Comparison of ENCODE assay signal across 11 mouse cellular contexts in genomic region chr19:23771971-23772370, GRCm38 (mm10). TPM values are rescaled to one million over a fixed set of nuclear protein-coding genes. Genes with fewer than 3 reads are reported as not detected.
DNase-seq lines count a peak whose midpoint lies in the region; ATAC-seq and TF ChIP-seq lines count a peak whose summit lies in the region.
"Had no signal": no experiment of that assay in that cellular context is flagged by ENCODE, and none has a peak within 500 bp of the region (broad histone marks: within the 10 kb centered on the region; RNA-seq: fewer than 3 reads in every experiment).

No protein-coding gene starts in this region.

- H3K27me3 ChIP-seq in forebrain, postnatal 0 days (ENCODE audit: insufficient read depth, low read length), result no peaks in the 10 kb centered on the region
- H3K27me3 ChIP-seq in forebrain, embryonic 15.5 days, result no peaks in the 10 kb centered on the region
- no peaks in the 10 kb centered on the region for H3K27me3 ChIP-seq in lung, postnatal 0 days (replicated peaks; ENCODE audit: insufficient read depth, low read length)
- H3K27me3 ChIP-seq: heart, embryonic 12.5 days had no signal

- WGBS in forebrain, postnatal 0 days, result 72% methylated on average over 7 of the region's 7 CpGs
- 81% methylated on average over 7 of the region's 7 CpGs for WGBS in forebrain, embryonic 15.5 days
- whole genome bisulfite sequencing in lung, postnatal 0 days, result 68% methylated on average over 7 of the region's 7 CpGs

- H3K9ac ChIP-seq in forebrain, postnatal 0 days, result no peak overlapping the region
- H3K9ac ChIP-seq in forebrain, embryonic 15.5 days (replicated peaks), result no peak overlapping the region
- no peak overlapping the region for H3K9ac ChIP-seq in lung, postnatal 0 days (replicated peaks; ENCODE audit: low read depth)
- H3K9ac ChIP-seq: heart, embryonic 12.5 days had no signal

- no peaks in the 10 kb centered on the region for H3K9me3 ChIP-seq in forebrain, postnatal 0 days (ENCODE audit: low read length)
- no peaks in the 10 kb centered on the region for H3K9me3 ChIP-seq in forebrain, embryonic 15.5 days
- H3K9me3 ChIP-seq in lung, postnatal 0 days (ENCODE audit: low read length), result no peaks in the 10 kb centered on the region
- H3K9me3 ChIP-seq: heart, embryonic 12.5 days had no signal

- no peaks in the 10 kb centered on the region for H3K36me3 ChIP-seq in forebrain, postnatal 0 days (ENCODE audit: insufficient read depth)
- H3K36me3 ChIP-seq in forebrain, embryonic 15.5 days, result no peaks in the 10 kb centered on the region
- H3K36me3 ChIP-seq in lung, postnatal 0 days (ENCODE audit: insufficient read depth, low read length), result no peaks in the 10 kb centered on the region
- H3K36me3 ChIP-seq: heart, embryonic 12.5 days had no signal

- peaks cover 6% of the 10 kb centered on the region for H3K4me1 ChIP-seq in forebrain, postnatal 0 days (ENCODE audit: insufficient read depth)
- H3K4me1 ChIP-seq in forebrain, embryonic 15.5 days, result peaks cover 16% of the 10 kb centered on the region
- no peaks in the 10 kb centered on the region for H3K4me1 ChIP-seq in lung, postnatal 0 days (ENCODE audit: insufficient read depth, low read depth, low read length)
- H3K4me1 ChIP-seq in embryonic fibroblast, embryonic 13.5 days (ENCODE audit: control insufficient read depth, insufficient read depth, low read length), result no peaks in the 10 kb centered on the region
- H3K4me1 ChIP-seq: heart, embryonic 12.5 days had no signal

- H3K4me3 ChIP-seq in forebrain, postnatal 0 days (ENCODE audit: low read depth, low read length), result no peak overlapping the region
- H3K4me3 ChIP-seq in forebrain, embryonic 15.5 days, result no peak overlapping the region
- no peak overlapping the region for H3K4me3 ChIP-seq in lung, postnatal 0 days (ENCODE audit: low read depth, low read length)
- H3K4me3 ChIP-seq in embryonic fibroblast, embryonic 13.5 days (ENCODE audit: insufficient read depth, low read length), result no peak overlapping the region
- H3K4me3 ChIP-seq: heart, embryonic 12.5 days had no signal

- no peak for TF ChIP-seq EP300 in lung, postnatal 0 days (IDR thresholded peaks at IDR 0.05)

- TF ChIP-seq CTCF in forebrain, postnatal 0 days (IDR thresholded peaks at IDR 0.05; ENCODE audit: low read depth), result peak; percentile 54
- peak; percentile 58 for TF ChIP-seq CTCF in lung, postnatal 0 days (IDR thresholded peaks at IDR 0.05)
- 0 out of 2 replicates have a peak, but pooled peaks have one; percentile 13 for TF ChIP-seq CTCF in embryonic fibroblast, embryonic 13.5 days (IDR thresholded peaks at IDR 0.05; ENCODE audit: borderline replicate concordance, insufficient read depth, low read length)

- H3K27ac ChIP-seq in forebrain, postnatal 0 days (ENCODE audit: low read depth, low read length), result no peak overlapping the region
- H3K27ac ChIP-seq in forebrain, embryonic 15.5 days (replicated peaks), result no peak overlapping the region
- H3K27ac ChIP-seq in lung, postnatal 0 days (ENCODE audit: low read length), result no peak overlapping the region
- no peak overlapping the region for H3K27ac ChIP-seq in embryonic fibroblast, embryonic 13.5 days (ENCODE audit: insufficient read depth, low read length)
- H3K27ac ChIP-seq: macrophage had no signal

- TF ChIP-seq POLR2A in embryonic fibroblast, embryonic 13.5 days (IDR thresholded peaks at IDR 0.05; ENCODE audit: low read depth, low read length), result no peak

- no peak for ATAC-seq in forebrain, postnatal 0 days
- no peak for ATAC-seq in forebrain, embryonic 15.5 days (replicated peaks)
- ATAC-seq in lung, postnatal 0 days, result no peak

- DNase-seq in forebrain, postnatal 0 days, result no peak
- DNase-seq in lung, postnatal 0 days (ENCODE audit: low spot score), result no peak
- DNase-seq in lung, postnatal 25 days (ENCODE audit: low spot score), result no peak
- DNase-seq in testis, postnatal 10 days (ENCODE audit: low spot score), result peak; percentile 57
- no peak for DNase-seq in Muller cell, postnatal 12 days (ENCODE audit: inconsistent ontology term)
- DNase-seq in layer of hippocampus, postnatal 25 days (ENCODE audit: extremely low spot score in 1 of 2, low spot score in 1 of 2), result no peak
- DNase-seq: cerebellum, adult 9-10 months had no signal

- no peak overlapping the region for H3K4me2 ChIP-seq in forebrain, postnatal 0 days (ENCODE audit: low read depth)
- H3K4me2 ChIP-seq in forebrain, embryonic 15.5 days (replicated peaks), result no peak overlapping the region
- H3K4me2 ChIP-seq in lung, postnatal 0 days (replicated peaks; ENCODE audit: low read depth, low read length), result no peak overlapping the region
- H3K4me2 ChIP-seq: heart, embryonic 12.5 days had no signal

RNA-seq across cellular contexts. Expression of gene Apba1, which starts 13.3 kb away (rescaled TPM):
- 82.6 and 95.2 TPM in 2 replicates for total RNA-seq in forebrain, postnatal 0 days (2014; rRNA removed)
- 7.0 and 10.8 TPM in 2 replicates for polyA plus RNA-seq in forebrain, postnatal 0 days (2015; fragmentation: Nextera tagmentation; extraction: Ambion mirVana)
- polyA plus RNA-seq in forebrain, embryonic 15.5 days (2015; fragmentation: Nextera tagmentation; extraction: Ambion mirVana), result 5.7 and 6.4 TPM in 2 replicates
- polyA plus RNA-seq in lung, postnatal 0 days (2015; fragmentation: Nextera tagmentation; extraction: Ambion mirVana), result 0.45 and 0.49 TPM in 2 replicates
- 2.0 and 7.5 TPM in 2 replicates for polyA plus RNA-seq in embryonic fibroblast, embryonic 13.5 days (2011; ENCODE audit: insufficient read length, low read depth, missing spikeins)
- total RNA-seq in layer of hippocampus, postnatal 25 days (2021), result 100 to 1,000 TPM; 113 to 119 TPM
